Mouse (Mus musculus): ENCODE results near the gene Shbg.
A peak's percentile ranks its signal among the peaks of the same experiment; 100 is the strongest.

Gene Shbg

DNA sequence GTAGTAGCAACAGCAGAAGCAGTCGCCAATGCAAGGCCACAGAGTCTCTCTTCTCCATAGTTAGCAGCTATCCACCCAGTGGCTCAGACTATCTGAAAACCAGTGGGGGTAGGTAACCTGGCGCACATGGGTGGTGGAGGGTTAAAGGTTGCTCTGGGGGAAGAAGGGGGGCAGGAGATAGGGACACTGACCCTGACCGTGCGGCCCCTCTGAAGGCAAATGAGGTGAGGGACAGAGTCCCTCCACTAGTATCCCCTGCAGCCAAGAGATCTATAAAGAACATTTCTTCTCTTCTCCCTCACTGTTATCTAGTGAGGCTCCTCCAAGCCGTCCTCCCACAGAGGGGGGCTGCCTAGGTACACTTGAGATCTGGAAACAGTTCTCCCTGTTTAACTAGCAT, at the start of gene Shbg:
Shbg (minus strand) TSS at position 101 of the 400 bp plus-strand sequence.
- DNase-seq (ENCODE audit: low spot score): no peak

DNA sequence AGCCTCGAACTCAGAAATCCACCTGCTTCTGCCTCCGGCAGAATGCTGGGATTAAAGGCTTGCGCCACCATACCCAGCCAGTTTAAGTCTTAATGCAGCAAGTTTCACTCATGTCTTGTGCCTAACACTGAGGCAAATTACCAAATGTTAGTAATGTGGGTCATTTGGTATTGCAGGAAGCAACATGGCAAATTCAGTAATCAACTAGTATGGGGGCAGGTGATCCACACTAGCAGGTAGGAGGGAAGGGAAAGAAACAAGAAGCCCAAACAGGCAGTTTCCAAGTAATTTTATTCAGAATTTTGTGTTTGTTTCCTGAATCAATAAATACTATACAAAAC, 48.9 kb upstream of the Shbg start:
- DNase-seq (ENCODE audit: low spot score): no peak

DNA sequence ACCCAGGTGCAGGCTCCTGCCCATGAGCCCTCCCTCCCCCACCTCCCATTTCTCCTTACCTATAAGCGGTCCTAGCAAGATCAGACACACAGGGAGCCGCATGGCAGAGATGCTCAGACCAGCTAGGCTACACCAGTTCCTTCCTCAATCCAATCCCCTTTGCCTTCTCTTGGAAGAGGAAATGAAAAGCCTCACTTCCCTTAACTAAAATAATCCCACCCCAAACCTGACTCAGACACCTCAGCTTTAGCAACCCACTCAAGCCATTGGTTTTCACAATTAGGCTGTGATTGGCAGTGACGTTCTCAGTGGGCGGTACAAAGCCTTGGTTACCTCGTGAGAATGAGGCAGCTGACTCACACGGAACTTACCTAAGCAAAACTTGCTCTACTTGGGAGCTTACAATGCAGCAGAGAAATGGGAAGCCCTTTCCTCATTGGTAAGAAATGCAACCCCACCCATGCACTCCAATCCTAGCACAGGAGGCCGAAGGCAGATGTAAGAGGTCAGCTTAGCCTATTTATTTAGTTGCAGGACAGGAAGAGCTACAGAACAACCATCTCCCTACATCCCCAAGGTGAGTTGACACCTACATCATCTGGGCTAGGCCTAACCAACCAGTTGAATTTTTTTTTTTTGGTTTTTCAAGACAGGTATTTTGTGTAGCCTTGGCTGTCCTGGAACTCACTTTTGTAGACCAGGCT, 48.4 kb upstream of the Shbg start, which contains the start of gene Cd68:
Cd68 (minus strand) TSS at position 193 of the 704 bp plus-strand sequence.
- peak; percentile 58 for DNase-seq (ENCODE audit: low spot score)

DNA sequence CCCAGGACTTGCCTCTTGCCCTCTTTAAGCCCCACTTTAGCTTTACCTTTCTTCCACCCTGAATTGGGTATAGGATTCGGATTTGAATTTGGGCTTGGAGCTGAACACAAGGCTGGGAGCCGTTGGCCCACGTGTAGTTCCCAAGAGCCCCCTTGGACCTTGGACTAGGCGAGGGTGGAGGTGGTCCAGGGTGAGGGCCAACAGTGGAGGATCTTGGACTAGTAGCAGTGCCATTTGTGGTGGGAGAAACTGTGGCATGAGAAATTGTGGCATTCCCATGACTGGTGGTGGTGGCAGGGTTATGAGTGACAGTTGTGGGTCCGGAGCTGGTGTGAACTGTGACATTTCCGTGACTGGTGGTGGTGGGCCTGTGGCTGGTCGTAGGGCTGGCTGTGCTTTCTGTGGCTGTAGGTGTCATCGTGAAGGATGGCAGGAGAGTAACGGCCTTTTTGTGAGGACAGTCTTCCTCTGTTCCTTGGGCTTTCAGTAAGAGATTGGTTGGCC, 47.8 kb upstream of the Shbg start:
- DNase-seq (ENCODE audit: low spot score): no peak

DNA sequence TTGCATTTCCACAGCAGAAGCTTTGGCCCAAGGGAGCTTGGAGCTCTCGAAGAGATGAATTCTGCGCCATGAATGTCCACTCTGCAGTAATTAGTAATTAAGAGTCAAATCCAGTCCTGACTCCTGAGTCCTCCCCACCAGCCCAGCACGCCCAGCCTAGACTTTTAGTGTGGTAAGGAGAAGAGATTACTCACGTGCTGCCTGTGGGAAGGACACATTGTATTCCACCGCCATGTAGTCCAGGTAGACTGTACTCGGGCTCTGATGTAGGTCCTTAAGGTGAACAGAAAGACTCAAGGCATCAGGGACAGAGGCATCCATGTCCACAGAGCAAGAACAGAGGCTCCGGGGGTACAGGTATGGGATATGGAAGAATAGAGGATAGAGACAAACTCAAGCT, 47.1 kb upstream of the Shbg start:
- no peak for DNase-seq (ENCODE audit: low spot score)

DNA sequence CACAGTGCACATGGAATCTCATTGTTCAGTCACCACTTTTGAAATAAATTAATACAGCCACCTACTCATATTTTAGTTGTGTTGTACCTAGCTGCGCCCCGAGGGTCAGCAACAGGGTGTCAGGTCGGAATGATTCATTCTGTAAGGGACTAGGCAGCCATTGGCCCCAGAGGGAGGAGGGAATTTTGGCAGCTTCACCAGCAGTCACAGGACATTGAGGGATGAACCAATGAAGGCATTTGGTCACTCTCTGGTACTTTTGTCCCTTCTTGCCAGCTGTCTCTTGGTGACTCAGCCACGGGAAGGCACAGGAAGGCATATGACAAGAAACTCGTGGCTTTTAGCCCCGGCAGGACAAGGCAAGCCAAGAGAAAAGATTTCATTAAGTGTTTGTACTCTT, 46.1 kb upstream of the Shbg start:
- DNase-seq (ENCODE audit: low spot score): no peak

DNA sequence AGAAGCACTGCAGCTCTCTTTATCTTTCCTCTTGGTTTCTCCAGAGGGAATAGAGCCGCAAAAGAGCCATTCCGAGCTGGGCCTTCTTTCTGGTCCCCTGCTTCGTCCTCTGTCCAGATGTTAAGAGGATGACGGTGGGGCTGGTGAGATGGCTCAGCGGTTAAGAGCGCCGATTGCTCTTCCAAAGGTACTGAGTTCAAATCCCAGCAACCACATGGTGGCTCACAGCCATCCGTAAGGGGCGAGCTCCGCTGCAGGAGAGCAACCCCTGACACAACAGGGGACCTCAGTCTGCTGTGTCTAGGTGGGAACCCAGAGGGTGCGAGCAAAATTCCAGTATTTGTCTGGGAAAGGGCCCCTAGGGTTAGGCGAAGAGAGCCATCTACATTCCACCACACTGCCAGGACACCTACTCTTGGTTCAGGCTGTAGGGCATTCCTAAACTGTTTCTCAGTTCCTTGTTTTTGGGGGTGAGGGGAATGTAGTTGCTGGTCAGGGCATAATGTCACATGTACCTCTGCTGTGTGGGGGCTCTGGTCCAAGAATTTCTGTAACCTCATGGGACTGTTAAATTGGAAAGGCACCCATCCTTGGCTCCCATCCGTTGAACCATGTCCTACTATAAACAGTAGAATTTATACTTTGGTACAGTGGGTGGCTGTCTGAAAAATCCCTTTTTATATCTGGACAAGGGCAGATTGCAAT, 45.4 kb upstream of the Shbg start:
- no peak for DNase-seq (ENCODE audit: low spot score)

DNA sequence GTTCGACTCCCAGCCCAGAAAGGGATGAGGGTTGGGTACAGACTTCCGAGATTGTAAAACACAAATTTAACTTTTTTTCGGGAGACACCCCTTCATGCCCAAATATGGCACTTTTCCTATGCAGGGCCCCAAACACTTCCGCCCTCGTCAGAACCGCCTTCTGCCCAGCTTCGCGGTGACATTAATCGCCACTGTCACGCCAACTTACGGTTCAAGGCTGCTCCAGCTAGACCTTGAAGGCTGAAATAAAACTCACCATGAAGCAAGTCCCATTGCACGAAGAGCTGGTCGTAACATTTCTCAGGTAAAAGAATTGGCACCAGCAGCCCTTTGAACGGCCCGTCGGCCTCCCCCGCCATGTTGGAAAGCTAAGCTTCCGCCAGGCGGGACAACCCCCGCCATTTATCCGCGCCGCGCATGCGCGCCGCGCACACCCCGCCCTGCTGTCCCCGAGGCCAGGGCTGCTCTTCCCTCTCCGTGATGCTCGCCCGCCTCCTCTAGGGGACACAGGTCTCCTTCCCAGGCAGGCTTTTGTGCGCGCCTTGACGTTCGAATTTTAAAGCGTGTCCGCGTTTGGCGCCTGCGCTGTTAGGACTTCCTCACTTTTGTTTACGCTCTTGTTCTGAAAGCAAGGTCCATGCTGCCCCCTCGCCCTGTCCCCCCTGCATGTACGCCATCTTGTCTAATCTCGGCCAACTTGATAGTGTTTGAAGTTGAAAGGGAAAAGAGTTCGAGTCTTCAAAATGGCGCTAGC, 44.7 kb upstream of the Shbg start, which contains the start of gene Mpdu1:
Mpdu1 (minus strand) TSS at position 430 of the 754 bp plus-strand sequence.
- DNase-seq (ENCODE audit: low spot score): peak; percentile 92

DNA sequence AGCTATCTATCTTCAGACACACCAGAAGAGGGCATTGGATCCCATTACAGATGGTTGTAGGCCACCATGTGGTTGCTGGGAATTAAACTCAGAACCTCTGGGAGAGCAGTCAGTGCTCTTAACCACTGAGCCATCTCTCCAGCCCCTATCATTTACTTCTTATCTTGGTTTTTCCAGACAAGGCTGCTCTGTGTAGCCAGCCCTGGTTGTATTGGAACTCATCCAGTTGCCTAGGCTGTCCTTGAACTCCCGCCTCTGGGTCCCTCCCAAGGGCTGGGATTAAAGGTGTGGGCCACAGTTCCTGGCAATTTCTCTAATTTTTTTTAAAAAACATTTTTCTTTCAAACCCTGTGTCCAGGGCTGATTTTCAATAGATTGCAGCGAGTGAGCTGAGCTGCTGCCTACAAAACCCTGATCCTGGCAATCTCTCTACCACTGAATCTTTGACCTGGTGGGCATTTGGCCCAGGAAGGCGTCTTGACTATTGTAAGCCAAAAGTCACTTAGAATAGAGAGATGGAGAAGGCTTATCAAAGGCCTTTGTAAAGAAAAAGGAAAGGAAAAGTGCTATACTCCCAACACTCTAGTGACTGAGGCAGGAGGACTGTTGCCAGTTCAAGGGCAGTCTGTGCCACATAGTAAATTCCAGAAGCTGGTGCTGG, 43.6 kb upstream of the Shbg start:
- DNase-seq (ENCODE audit: low spot score): no peak

DNA sequence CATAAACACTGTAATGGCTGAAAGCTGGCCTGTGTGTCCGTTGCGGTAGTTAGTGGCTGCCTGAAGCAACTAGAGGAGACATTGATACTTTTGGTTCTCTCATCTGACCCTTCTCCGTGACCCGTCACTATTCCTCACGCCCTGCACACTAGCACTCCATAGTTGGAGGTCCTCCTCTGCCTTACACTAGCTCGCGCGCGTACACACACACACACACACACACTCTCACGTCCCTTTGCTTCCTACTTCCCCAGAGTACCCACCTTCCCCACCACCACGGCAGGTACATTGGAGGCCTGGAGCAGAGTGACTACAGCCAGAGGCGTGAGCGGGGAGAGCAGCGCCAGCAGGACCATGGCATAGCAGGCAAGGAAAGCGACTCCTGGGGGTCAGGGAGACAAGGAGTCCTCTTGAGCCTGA, 39.8 kb upstream of the Shbg start:
- no peak for DNase-seq (ENCODE audit: low spot score)

DNA sequence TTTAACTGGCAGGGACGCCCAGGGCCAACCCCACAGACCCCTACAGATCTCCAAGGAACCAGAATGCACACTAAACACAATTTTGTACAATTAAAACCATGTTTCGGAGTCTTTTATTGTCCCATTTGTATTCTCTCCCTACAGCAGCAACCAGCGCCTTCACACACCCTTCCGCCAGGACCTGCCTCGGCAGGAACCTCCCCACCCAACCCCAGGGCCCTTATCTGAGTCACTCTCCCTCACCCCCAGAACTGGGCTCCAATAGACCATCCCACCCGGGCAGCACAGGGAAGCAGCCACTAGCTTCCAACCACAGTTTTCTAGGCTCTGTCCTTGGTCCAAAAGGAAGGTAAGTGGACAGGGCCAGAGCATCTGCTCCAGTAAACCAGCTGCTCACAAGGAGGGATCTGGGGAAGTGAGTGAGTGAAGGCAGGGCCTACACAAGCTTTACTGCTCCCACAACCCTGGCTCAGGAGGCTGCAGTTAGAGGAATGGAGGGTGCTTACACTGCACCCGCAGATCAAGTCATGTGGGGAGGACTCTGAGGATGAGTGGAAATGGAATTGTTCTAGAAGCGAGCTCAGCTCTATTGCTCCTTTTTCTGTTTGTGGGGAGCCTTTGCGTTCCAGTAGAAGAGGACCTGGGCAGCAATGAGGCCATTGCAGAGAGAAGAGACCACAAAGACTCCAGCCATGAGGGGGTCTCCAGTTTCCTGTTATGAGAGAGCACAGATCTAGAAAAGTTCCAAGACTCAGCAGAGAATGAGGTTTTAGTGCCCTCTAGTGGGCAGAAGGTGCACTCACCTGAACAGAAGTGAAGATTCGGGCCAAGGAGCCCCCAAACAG, 39.1 kb upstream of the Shbg start:
- peak; percentile 68 for DNase-seq (ENCODE audit: low spot score)

DNA sequence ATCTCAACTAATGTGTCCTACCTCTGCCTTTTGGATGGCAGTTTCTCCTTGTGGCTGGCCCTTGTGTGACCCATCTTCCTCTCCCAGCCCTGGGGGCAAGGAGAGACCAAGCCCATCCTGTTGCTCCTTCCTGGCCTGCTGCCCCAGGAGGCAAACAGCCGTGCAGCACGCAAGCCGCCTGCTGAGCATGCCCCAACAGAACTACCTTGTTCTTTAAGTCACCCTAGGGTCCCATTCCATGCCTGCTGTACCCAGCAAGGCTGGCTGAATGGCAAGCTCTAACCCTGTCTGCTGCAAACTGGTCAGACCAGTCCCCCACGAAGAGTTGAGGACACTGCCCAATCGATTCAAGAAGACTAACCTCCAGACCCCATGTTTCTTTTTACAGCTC, 38.4 kb upstream of the Shbg start:
- peak; percentile 70 for DNase-seq (ENCODE audit: low spot score)

DNA sequence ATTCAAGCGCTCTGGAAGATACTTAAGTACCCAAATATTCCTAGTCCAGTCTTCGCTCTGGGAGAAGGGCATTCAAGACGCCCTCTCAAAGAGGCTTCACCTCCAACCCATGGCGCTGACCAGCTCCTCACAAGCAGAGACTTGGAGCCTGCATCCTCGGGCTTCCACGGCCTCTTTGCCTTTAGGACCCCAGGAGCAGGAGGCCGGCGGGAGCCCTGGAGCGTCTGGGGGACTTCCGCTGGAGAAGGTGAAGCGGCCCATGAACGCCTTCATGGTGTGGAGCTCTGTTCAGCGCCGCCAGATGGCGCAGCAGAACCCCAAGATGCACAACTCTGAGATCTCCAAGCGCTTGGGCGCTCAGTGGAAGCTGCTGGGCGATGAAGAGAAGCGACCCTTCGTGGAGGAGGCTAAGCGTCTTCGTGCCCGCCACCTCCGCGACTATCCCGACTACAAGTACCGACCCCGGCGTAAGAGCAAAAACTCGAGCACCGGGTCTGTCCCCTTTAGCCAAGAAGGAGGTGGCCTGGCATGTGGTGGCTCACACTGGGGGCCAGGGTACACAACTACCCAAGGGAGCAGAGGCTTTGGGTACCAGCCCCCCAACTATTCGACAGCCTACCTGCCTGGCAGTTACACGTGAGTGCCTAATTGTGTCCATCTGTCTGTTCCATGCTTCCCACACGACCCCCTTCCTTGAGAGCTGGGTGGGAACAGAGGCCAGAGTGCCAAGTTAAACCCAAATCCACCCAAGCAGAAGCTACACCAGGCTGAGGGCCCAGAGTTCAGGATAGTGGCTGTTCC, 37.8 kb upstream of the Shbg start, which contains the start of gene Sox15:
Sox15 (plus strand) TSS at position 51 of the 801 bp plus-strand sequence.
- peak; percentile 77 for DNase-seq (ENCODE audit: low spot score)

DNA sequence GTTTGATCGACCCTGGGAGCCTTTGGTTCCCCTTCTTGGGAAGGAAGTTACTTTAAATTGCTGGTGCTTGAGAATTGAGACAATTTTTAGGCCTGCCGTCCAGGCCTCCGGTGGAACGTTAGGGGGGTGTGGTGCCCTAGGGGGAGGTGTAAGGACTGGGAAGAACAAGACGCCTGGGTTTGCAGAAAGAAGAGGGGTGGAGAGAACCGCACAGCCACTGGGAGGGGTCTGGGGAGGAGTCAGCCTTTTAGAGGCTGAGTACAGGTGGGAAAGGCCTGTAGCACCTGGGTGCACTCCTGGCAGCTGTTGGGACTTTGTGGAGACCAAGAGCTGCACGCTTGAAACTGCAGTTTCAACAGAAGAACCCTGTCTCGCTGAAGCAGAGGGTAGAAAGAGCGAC, 37.1 kb upstream of the Shbg start:
- peak; percentile 57 for DNase-seq (ENCODE audit: low spot score)

DNA sequence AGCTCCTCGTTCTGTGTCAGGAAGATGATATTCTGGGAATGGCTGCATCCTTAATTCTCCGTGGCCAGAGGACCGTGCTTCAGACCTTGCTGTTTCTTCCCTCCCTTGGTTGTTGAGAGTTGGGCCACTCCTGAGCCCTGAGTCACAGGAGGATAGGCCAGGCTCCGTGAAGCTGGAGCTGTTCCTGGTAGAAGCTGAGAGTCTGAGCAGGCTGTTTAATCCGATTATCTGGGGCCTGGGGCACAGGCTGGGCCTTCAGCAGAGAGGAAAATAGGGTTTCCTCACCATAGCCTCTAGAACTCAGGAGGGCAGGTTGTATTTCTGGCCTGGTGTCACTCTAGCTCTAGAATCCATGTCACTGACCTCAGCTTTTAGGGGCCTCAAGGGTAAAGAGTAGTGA, 35.7 kb upstream of the Shbg start:
- DNase-seq (ENCODE audit: low spot score): no peak

DNA sequence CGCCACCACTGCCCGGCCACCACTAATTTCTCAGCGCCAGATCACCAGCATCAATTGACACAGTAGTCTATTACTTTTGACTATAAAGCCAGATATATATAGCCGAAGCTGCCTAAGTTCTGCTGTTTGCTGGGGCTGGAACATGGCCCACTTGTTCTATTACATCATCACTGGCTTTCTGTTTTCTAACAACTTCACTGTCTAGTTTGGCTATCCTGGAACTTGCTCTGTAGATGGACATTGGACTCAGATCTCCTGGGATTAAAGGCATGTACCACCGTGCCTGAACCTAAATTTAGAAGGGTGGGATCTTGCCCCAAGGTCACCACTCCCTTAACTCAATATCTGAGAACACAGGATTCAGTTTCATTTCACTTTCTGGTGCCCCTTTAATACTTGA, 28.2 kb upstream of the Shbg start:
- DNase-seq (ENCODE audit: low spot score): no peak

DNA sequence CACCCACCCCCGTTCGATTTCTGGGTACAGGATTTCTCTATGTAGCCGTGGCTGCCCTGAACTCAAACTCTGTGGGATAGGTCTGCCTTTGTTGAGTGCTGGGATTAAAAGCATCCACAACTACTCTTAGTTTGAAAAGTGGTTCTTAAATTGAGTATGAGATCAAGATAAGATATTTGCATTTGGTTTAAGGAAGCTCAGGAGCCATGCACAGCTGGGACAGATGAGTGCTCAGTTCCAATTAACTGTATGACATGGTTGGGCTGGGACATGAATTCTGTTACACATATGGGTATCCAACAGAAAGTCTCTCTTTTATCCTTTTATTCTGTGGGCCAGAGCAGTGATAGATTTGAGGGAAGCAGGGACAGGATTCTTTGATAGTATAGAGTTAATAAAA, 17.8 kb upstream of the Shbg start:
- no peak for DNase-seq (ENCODE audit: low spot score)

DNA sequence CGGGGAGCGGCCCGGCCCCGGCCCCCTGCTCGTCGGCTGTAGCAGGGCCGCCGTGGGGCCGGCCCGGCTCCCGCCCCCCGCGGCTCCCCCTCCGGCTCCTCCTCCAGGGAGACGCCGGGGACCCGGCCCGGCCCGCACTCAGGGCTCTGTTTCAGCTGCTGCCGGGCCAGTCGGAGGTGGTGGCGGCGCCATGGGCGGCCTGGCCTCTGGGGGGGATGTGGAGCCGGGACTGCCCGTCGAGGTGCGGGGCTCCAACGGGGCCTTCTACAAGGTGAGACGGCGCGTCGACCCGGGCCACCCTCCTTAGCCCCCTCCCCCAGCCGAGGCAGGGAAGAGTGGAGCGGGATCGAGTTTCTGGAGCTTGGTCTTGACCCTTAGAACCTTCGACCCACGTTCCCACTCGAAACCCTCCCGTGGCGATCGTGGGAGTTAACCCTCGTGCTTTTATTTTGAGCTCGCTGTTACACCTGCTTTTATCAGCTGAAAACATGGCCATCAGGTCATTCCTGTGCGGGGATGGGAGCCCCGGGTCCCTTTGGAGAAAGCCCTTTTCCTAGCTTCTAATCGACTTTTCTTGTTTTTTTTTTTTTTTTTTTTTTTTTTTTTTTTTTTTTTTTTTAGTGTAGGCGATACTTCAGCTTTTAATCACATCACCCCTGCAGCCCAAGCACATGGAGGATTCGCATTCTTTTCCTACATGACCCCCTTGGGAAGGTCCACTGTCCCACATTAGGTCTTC, 15.6 kb upstream of the Shbg start:
- peak; percentile 65 for DNase-seq (ENCODE audit: low spot score)

DNA sequence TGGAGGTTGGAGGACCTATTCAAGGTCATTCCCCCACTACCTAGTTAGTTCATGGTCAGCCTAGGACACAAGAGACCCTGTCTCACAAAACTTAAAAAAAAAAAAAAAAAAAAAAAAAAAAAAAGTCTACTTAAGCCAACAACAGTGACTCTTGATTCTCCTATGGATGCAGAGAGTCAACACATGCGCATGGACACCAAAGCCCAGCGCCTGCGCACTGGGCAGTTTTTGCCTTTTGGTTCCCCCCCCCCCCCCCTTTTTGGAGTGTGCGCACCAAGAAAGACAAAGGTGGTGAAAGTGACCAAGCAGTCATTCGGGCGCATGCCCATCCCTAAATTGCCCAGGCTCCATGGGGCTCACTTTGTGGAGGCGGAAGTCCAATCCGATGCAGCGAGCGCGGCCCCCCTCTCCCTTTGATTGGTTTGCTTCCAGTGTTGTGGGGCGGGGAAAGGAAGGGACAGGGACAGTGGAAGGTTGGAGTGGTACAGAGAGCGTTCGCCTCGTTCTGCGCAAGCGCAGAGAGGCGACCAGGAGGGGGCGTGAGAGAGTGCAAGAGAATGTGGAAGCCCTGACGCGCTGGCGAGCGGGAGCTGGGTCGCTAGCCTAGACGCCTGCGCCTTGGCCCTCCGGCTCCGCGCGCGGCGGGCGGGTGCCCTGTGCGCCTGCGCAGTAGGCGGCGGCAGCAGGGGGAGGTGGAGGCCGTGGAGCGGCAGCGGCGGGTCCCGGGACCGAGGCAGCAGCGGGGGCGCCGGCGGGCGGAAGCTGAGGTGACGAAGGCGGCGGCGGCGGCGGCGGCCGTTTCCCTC, 14.8 kb upstream of the Shbg start, which contains the start of gene Fxr2:
Fxr2 (plus strand) TSS at position 707 of the 806 bp plus-strand sequence.
- peak; percentile 100 for DNase-seq (ENCODE audit: low spot score)
